Mouse (Mus musculus) megakaryocyte, embryonic 14.5 days (primary cell): ENCODE results near the gene Optc. TPM values are rescaled to one million over a fixed set of nuclear protein-coding genes. Genes with fewer than 3 reads are reported as not detected.

Experiments
- H3K27me3 ChIP-seq: replicated peaks from 2 replicates; pipeline ENCODE3; 2012; ENCODE audit warnings: inconsistent platforms
- H3K36me3 ChIP-seq: replicated peaks from 2 replicates; pipeline ENCODE3; 2012; ENCODE audit warnings: low read length, inconsistent platforms, mixed read lengths
- H3K4me1 ChIP-seq: 2 replicates; pipeline ENCODE4 v1.6.1; 2012; ENCODE audit warnings: inconsistent platforms
- H3K4me3 ChIP-seq: replicated peaks from 2 replicates; pipeline ENCODE3; 2012; ENCODE audit warnings: moderate library complexity, mild to moderate bottlenecking, inconsistent platforms
- H3K9me3 ChIP-seq: 2 replicates; pipeline ENCODE4 v1.6.1; 2012; ENCODE audit warnings: inconsistent platforms
- FLI1 ChIP-seq: IDR thresholded peaks from 2 replicates; pipeline ENCODE4 v1.6.1; 2012; ENCODE audit warnings: low read length, inconsistent platforms, mixed read lengths
- GATA1 ChIP-seq: IDR thresholded peaks from 3 replicates; pipeline ENCODE4 v1.6.1; 2012; ENCODE audit warnings: mixed read lengths, low read length, inconsistent platforms, borderline replicate concordance
- polyA plus RNA-seq: library from polyadenylated mRNA; stranded (reverse); fragments of >175 nt; gene quantifications from 2 replicates; pipeline ENCODE4 v1.2.3, GENCODE M21; 2012; ENCODE audit warnings: low replicate concordance; ENCODE audit not compliant: insufficient read depth

The Optc gene
- polyA plus RNA-seq, 1 experiment = not detected

DNA sequence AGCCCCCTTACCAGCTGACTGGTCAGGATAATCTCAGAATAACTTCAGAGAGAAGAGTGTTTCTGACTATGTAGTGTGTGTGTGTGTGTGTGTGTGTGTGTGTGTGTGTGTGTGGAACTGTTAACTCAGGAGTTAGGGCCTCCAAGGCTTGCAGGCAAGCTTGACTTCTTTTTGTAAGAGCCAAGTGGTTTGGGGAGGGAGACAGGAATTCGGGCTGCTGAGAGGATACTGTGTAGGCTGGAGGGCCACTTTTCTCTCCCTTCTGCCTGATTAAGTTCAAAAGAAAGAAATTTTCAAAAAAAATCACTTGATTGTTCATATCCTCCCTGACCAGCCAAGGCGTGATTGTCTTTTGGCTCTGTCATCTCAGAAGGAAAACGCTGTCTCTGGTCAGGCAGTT lies 12.6 kb upstream of the Optc start:
- Histone ChIP-seq H3K9me3 (no peaks in the 10 kb centered on the region), H3K4me1 (peaks cover 61% of the 10 kb centered on the region), H3K4me3 (no peak overlapping the region), H3K27me3 (peaks cover 55% of the 10 kb centered on the region), H3K36me3 (no peaks in the 10 kb centered on the region)
- TF ChIP-seq GATA1 (no peak), FLI1 (no peak)

DNA sequence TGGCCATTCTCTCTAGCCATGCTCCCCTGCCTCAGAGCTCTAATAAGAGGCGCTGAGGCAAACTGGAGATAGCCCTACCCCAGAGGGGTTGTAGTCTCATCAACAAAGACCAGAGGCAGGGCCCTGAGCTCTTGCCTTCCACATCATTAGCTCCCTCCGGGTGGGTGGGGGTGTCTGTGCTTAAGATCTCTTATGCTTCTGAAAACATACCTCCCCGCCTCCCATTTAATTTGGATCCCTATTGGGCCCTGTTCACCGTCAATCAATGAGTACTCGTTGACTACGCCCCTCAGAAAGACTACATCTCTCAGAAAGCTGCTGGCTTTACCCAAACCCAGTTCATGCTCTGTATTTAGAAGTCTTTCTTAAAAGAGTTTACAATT lies 10.3 kb upstream of the Optc start:
- no peaks in the 10 kb centered on the region for H3K9me3 ChIP-seq
- TF ChIP-seq FLI1 (no peak), GATA1 (no peak)
- H3K36me3 ChIP-seq = no peaks in the 10 kb centered on the region
- H3K27me3 ChIP-seq = peaks cover 66% of the 10 kb centered on the region
- H3K4me3 ChIP-seq = no peak overlapping the region
- peaks cover 56% of the 10 kb centered on the region for H3K4me1 ChIP-seq

DNA sequence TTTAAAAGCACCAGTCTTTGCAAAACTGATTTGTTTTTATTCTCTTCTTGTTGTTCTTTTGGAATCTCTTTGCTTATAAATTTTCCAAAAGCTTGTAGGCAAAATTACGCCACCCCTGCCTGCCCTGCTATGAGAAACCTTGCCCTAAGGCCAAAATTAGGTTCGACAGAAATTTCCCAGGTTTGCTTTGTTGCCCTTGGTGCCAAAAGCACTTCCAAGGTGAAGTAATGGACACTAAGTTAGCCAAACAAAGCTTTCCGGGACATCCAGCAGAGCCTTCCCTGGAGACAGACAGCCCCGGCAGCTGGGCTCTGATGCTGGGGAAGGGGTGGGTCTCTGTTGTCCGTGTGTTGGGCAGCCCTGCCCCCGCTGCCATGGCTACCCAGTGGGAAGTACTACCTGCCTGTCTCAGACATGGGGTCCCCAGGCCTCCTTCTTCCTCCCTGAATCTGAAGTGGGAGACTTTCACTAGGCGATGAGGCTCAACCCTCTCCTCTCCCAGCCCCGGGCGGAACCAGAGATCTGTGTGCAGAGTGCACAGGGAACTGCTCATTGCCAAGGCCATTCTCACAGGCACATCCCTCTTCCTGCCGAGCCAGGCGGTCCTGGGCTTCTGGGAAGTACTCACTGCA lies 9.8 kb upstream of the Optc start:
- H3K4me3 ChIP-seq = no peak overlapping the region
- H3K27me3 ChIP-seq = peaks cover 66% of the 10 kb centered on the region
- TF ChIP-seq GATA1 (no peak), FLI1 (no peak)
- H3K36me3 ChIP-seq = no peaks in the 10 kb centered on the region
- no peaks in the 10 kb centered on the region for H3K9me3 ChIP-seq
- H3K4me1 ChIP-seq = peaks cover 57% of the 10 kb centered on the region

DNA sequence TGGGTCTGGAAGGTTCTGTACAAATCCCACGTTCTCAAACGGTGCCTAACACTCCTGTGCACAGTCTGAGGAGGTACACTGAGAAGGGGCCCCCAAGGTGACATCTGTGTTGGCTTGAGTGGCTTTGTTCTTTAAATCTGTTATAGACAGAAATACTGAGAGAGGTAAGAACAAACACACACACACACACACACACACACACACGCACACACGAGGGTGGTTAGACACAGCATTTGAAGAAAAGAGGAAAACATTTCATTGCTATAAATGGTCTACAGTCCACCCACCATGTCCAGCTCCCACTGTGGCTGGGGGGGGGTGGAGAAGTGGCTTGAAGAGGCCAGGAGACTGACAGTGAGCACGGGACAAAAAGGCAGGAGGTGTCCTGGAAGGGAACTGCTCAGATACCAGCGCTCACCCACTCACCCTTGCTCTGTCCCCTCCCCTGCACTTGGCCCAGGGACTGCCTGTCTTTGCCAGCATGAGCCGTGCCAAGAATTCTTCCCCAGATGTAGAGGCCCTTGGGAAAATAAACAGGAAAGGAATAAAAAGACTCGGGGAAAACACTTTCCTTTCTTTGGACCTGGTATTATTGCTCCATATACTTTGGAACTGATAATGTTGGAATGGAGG lies 8.0 kb upstream of the Optc start:
- peaks cover 62% of the 10 kb centered on the region for H3K27me3 ChIP-seq
- peaks cover 58% of the 10 kb centered on the region for H3K4me1 ChIP-seq
- no peak for TF ChIP-seq GATA1
- no peak for TF ChIP-seq FLI1
- H3K9me3 ChIP-seq = no peaks in the 10 kb centered on the region
- no peaks in the 10 kb centered on the region for H3K36me3 ChIP-seq
- no peak overlapping the region for H3K4me3 ChIP-seq

DNA sequence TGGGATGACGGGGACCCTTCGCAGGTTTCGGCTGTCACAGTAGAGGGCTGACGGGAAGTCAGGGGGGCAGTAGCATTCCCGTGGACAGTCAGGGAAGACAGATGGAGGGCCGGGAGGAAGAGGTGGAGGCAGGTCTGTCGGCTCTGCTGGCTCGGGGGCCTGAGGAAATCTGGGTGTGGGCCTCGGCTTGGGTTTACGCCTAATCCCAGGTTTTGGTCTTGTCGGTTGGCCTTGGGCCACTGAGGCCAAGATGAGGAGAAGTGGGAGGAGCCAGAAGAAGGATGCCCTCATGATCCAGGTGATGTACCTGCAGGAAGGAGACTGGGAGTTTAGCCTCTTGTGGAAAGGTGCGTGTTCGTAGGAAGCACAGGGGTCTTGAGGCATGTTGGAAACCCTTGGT lies 7.3 kb upstream of the Optc start:
- H3K4me3 ChIP-seq = no peak overlapping the region
- no peaks in the 10 kb centered on the region for H3K36me3 ChIP-seq
- peaks cover 66% of the 10 kb centered on the region for H3K27me3 ChIP-seq
- TF ChIP-seq FLI1 (no peak), GATA1 (no peak)
- no peaks in the 10 kb centered on the region for H3K9me3 ChIP-seq
- H3K4me1 ChIP-seq = peaks cover 56% of the 10 kb centered on the region

DNA sequence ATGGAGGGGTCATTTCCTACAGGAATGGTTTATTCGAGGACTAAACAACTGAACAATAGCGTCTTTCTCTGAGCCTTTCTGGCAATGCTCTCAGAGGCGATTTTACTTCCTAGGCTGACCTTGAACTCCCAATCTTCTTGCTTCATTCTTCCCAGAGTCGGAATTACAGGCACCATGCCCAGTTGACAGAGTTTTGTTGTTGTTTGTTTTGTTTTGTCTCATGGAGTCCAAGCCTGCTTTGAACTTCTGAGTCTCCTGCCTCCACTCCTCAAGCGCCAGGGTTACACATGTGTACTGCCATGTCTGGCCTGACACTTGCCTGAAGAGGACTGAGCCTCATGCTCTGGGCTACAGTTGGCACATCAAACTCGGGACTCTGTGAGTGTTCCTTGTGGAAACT lies 5.2 kb upstream of the Optc start:
- H3K27me3 ChIP-seq = peaks cover 63% of the 10 kb centered on the region
- no peaks in the 10 kb centered on the region for H3K36me3 ChIP-seq
- no peak for TF ChIP-seq GATA1
- TF ChIP-seq FLI1 = no peak
- no peaks in the 10 kb centered on the region for H3K9me3 ChIP-seq
- peaks cover 59% of the 10 kb centered on the region for H3K4me1 ChIP-seq
- no peak overlapping the region for H3K4me3 ChIP-seq

DNA sequence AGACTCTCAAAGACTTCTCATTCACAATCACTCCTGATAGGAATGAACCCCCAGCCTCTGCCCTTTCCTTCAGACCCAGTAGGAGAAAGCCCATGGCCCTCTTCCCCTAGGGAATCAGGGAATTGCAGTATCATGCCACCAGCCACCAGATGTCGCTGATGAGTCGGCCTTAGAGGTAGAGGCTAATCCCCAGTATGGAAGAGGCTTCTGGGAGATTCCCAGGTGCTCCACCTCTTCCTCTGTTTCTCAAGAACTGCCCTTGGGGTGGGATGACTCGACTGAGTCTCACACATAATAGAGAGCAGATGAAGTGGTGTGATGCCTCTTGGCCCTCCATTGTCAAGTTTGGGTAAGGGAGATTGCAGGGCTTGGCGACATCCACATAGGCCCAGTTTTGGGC lies 3.7 kb upstream of the Optc start:
- no peaks in the 10 kb centered on the region for H3K9me3 ChIP-seq
- H3K27me3 ChIP-seq = peaks cover 65% of the 10 kb centered on the region
- no peaks in the 10 kb centered on the region for H3K36me3 ChIP-seq
- TF ChIP-seq GATA1 (no peak), FLI1 (no peak)
- no peak overlapping the region for H3K4me3 ChIP-seq
- H3K4me1 ChIP-seq = peaks cover 57% of the 10 kb centered on the region

DNA sequence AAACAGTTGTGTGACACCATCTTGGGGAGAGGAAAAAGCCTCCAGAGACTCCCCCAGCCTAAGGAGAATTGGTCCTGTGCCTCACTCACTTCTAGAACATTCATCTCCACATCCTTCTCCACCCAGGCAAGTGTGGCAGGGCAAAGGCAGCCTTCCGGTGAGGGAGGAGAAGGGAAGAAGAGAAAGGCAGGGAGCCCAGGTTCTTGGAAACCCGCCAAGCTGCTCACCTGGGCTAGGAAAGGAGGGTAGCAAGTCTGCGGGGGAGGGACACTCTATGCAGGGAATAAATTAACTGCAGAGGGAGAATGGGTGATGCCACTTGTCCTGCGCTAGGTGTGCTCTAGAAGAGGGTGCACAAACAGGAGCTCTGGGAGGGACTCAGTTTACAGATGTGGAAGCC lies 3.2 kb upstream of the Optc start:
- peaks cover 53% of the 10 kb centered on the region for H3K4me1 ChIP-seq
- H3K9me3 ChIP-seq = no peaks in the 10 kb centered on the region
- H3K36me3 ChIP-seq = no peaks in the 10 kb centered on the region
- TF ChIP-seq GATA1 (no peak), FLI1 (no peak)
- no peak overlapping the region for H3K4me3 ChIP-seq
- peaks cover 66% of the 10 kb centered on the region for H3K27me3 ChIP-seq

DNA sequence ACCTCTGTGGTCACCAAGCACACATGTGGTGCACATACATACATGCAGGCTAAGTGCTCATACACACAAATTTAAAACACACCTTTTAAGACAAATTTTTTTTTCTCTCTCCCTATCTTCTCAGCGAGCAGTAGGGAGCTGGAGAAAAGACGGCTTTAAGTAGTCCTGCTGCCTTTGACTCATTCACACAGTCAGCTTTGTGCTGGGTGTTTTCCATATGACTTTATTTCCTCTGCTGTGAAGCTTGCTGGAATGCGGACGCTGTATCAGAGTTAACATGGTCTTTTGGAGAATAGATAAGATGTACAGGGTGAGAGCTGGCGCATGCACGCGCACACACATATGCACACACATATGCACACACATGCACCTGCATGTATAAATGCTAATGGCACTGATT lies 2.3 kb upstream of the Optc start:
- no peaks in the 10 kb centered on the region for H3K9me3 ChIP-seq
- TF ChIP-seq GATA1 = no peak
- TF ChIP-seq FLI1 = no peak
- no peak overlapping the region for H3K4me3 ChIP-seq
- peaks cover 65% of the 10 kb centered on the region for H3K27me3 ChIP-seq
- H3K36me3 ChIP-seq = no peaks in the 10 kb centered on the region
- peaks cover 50% of the 10 kb centered on the region for H3K4me1 ChIP-seq

DNA sequence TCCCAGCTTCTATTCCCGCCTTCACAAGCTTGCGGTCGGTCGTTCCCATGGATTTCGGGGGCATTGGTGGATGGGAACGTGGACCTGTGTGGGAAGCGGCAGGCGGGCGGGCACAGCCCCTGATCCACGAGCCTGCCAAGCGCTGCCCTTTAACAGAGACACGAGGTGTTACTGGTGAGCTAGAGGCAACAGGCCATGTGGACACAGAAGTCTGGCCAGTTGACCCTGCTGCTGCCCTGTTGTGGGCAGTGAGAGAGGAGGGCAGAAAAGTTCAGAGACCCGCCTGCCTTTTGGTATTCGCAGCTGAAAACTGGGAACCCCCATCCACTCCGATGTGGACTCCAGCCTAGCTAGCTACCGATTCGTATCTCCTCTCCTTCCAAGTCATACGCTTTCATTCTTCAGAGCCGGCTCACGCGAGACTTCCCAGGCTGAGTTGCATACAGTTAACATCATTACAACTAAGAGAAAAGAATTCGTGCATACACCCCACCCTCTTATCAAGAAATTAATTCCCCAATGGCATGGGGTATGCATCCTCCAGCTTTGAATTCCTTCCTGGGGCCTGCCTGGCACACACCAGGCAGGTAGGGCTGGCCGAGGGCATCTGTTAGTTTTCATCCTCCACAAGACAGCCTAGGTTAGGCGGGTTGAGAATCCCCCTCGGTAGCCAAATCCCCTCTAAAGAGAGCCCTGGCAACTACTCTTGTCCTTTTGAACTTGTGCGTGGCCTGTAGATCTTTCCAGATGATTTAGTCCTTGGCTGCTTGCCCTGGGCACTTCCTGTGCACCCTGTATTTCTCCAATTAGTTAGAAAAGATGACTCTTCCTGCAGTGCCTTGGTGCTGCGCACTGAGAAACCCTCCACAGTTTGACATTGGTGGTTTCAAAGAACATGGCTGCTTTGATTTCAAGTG lies 1.1 kb upstream of the Optc start:
- TF ChIP-seq FLI1 = no peak
- no peak for TF ChIP-seq GATA1
- Histone ChIP-seq H3K27me3 (peaks cover 65% of the 10 kb centered on the region), H3K4me1 (peaks cover 47% of the 10 kb centered on the region), H3K4me3 (peak overlapping the region; percentile 88), H3K36me3 (no peaks in the 10 kb centered on the region), H3K9me3 (no peaks in the 10 kb centered on the region)
